Mouse (Mus musculus): ENCODE results near the gene Ly6g5b.

- TF ChIP-seq TAL1 (conservative IDR thresholded peaks at IDR 0.05; ENCODE audit: low read depth, low read length) (no peak), CTCF (IDR thresholded peaks at IDR 0.05; ENCODE audit: low read depth, low read length) (no peak), GATA1 (IDR thresholded peaks at IDR 0.05; ENCODE audit: borderline replicate concordance, low read length) (no peak)
Observed at GRCm38 (mm10) chr17:35131038-35131437, 15.8 kb upstream of the Ly6g5b start.

Measured in G1E (cell line).